Mouse (Mus musculus) spleen, embryonic (tissue): ENCODE measurements at regions not wholly inside any gene's neighbourhood (a gene's known extent, or its start where the extent isn't known, plus 50 kb on each side); places are given as distances from the start of the nearest gene placed in this dataset.
"Not testable (repeated sequence)": the region's sequence is repeated elsewhere in the genome, so short reads cannot be mapped to it uniquely, and the experiment has no call there.

ENCODE experiments used
- CTCF ChIA-PET: fragments of 350-600 bp; sonication (Branson Sonifier 250); formaldehyde crosslinking; loops from one replicate; lab custom pipeline; 2022; lab: Charles Lee

GRCm38 (mm10) chr12:114285082-114285481 is 741.4 kb downstream of the Adam6a start:
- CTCF ChIA-PET = no interaction called here

GRCm38 (mm10) chr12:114287041-114287440 is 743.3 kb downstream of the Adam6a start:
- CTCF ChIA-PET = no interaction called here

GRCm38 (mm10) chr12:114291083-114291482 is 747.4 kb downstream of the Adam6a start:
- CTCF ChIA-PET = no interaction called here

- CTCF ChIA-PET = no interaction called here
Measured at GRCm38 (mm10) chr12:114299771-114300170, 756.1 kb downstream of the Adam6a start.

GRCm38 (mm10) chr12:114301728-114302127 is 758.0 kb downstream of the Adam6a start:
- CTCF ChIA-PET = no interaction called here

- CTCF ChIA-PET = no interaction called here
Measured at GRCm38 (mm10) chr12:114332552-114332951, 788.8 kb downstream of the Adam6a start.

- CTCF ChIA-PET = no interaction called here
Measured at GRCm38 (mm10) chr12:114366276-114366675, 822.6 kb downstream of the Adam6a start.

- CTCF ChIA-PET = not testable (repeated sequence)
Measured at GRCm38 (mm10) chr12:114378696-114379350, 835.1 kb downstream of the Adam6a start.

GRCm38 (mm10) chr12:114391447-114391846 is 847.7 kb downstream of the Adam6a start:
- CTCF ChIA-PET = no interaction called here

GRCm38 (mm10) chr12:114406206-114406605 is 862.5 kb downstream of the Adam6a start:
- CTCF ChIA-PET = interaction anchor here (0.5 kb wide), 1 partner anchor 1610 kb away, joined by 3 read pairs; no protein-coding TSS in a partner anchor

- CTCF ChIA-PET = no interaction called here
Measured at GRCm38 (mm10) chr12:114434529-114434928, 890.8 kb downstream of the Adam6a start.

- CTCF ChIA-PET = no interaction called here
Measured at GRCm38 (mm10) chr12:114462037-114462436, 918.3 kb downstream of the Adam6a start.

- CTCF ChIA-PET = no interaction called here
Measured at GRCm38 (mm10) chr12:114462566-114462965, 918.9 kb downstream of the Adam6a start.

GRCm38 (mm10) chr12:114468857-114469256 is 925.1 kb downstream of the Adam6a start:
- CTCF ChIA-PET = no interaction called here

- CTCF ChIA-PET = not testable (repeated sequence)
Measured at GRCm38 (mm10) chr12:114472678-114473077, 929.0 kb downstream of the Adam6a start.

- CTCF ChIA-PET = no interaction called here
Measured at GRCm38 (mm10) chr12:114478741-114479140, 935.0 kb downstream of the Adam6a start.

- CTCF ChIA-PET = not testable (repeated sequence)
Measured at GRCm38 (mm10) chr12:114493500-114494031, 949.9 kb downstream of the Adam6a start.

GRCm38 (mm10) chr12:114495741-114496140 is 952.0 kb downstream of the Adam6a start:
- CTCF ChIA-PET = no interaction called here

- CTCF ChIA-PET = interaction anchor here (0.5 kb wide), 1 partner anchor 126 kb away, joined by 6 read pairs; no protein-coding TSS in a partner anchor
Measured at GRCm38 (mm10) chr12:114513143-114513542, 969.4 kb downstream of the Adam6a start.

GRCm38 (mm10) chr12:114542094-114542493 is 998.4 kb downstream of the Adam6a start:
- CTCF ChIA-PET = not testable (repeated sequence)

GRCm38 (mm10) chr12:114544931-114545330 is 1001.2 kb downstream of the Adam6a start:
- CTCF ChIA-PET = not testable (repeated sequence)

GRCm38 (mm10) chr12:114562440-114562839 is 1018.7 kb downstream of the Adam6a start:
- CTCF ChIA-PET = no interaction called here

GRCm38 (mm10) chr12:114562978-114563377 is 1019.3 kb downstream of the Adam6a start:
- CTCF ChIA-PET = no interaction called here
